25 mouse cellular contexts compared by ENCODE assay signal in genomic region chr17:70613897-70614296, GRCm38 (mm10).
"Had no signal": no experiment of that assay in that cellular context is flagged by ENCODE, and none has a peak within 500 bp of the region (broad histone marks: within the 10 kb centered on the region; RNA-seq: fewer than 3 reads in every experiment).

No protein-coding gene starts in this region.

- H3K4me1 ChIP-seq: kidney, embryonic 15.5 days; limb, embryonic 10.5 days; limb, embryonic 13.5 days; liver, embryonic 12.5 days; liver, embryonic 15.5 days; midbrain, embryonic 12.5 days; midbrain, embryonic 15.5 days; neural tube, embryonic 12.5 days; neural tube, embryonic 15.5 days; stomach, embryonic 15.5 days had no signal

- H3K27ac ChIP-seq: kidney, embryonic 15.5 days; left cerebral cortex, adult 2 months; limb, embryonic 10.5 days; limb, embryonic 13.5 days; liver, embryonic 12.5 days; liver, embryonic 15.5 days; macrophage; midbrain, embryonic 12.5 days; midbrain, embryonic 15.5 days; neural tube, embryonic 12.5 days; neural tube, embryonic 15.5 days; stomach, embryonic 15.5 days had no signal

- ATAC-seq: intestine, postnatal 0 days; liver, embryonic 12.5 days had no signal

- H3K4me3 ChIP-seq: kidney, embryonic 15.5 days; left cerebral cortex, adult 2 months; limb, embryonic 10.5 days; limb, embryonic 13.5 days; liver, embryonic 12.5 days; liver, embryonic 15.5 days; midbrain, embryonic 12.5 days; midbrain, embryonic 15.5 days; neural tube, embryonic 12.5 days; neural tube, embryonic 15.5 days; stomach, embryonic 15.5 days had no signal

- DNase-seq: kidney, adult 8-10 months; kidney, postnatal 14 days; kidney, postnatal 4 days; layer of hippocampus, adult 9-11 months; layer of hippocampus, postnatal 36 days; liver; lung, adult 18-20 months; lung, postnatal 14 days; retina, postnatal 1 day; right cerebral cortex, postnatal 4 days; thymus, adult 18-20 months; thymus, postnatal 36 days had no signal

- H3K9me3 ChIP-seq: kidney, embryonic 15.5 days; limb, embryonic 10.5 days; limb, embryonic 13.5 days; liver, embryonic 12.5 days; liver, embryonic 15.5 days; midbrain, embryonic 12.5 days; midbrain, embryonic 15.5 days; neural tube, embryonic 12.5 days; neural tube, embryonic 15.5 days; stomach, embryonic 15.5 days had no signal

- H3K36me3 ChIP-seq: kidney, embryonic 15.5 days; limb, embryonic 10.5 days; limb, embryonic 13.5 days; liver, embryonic 12.5 days; liver, embryonic 15.5 days; midbrain, embryonic 12.5 days; midbrain, embryonic 15.5 days; neural tube, embryonic 12.5 days; neural tube, embryonic 15.5 days; stomach, embryonic 15.5 days had no signal

- H3K9ac ChIP-seq: kidney, embryonic 15.5 days; limb, embryonic 13.5 days; liver, embryonic 12.5 days; liver, embryonic 15.5 days; midbrain, embryonic 12.5 days; midbrain, embryonic 15.5 days; neural tube, embryonic 12.5 days; neural tube, embryonic 15.5 days; stomach, embryonic 15.5 days had no signal

- H3K4me2 ChIP-seq: kidney, embryonic 15.5 days; limb, embryonic 13.5 days; liver, embryonic 12.5 days; liver, embryonic 15.5 days; midbrain, embryonic 12.5 days; midbrain, embryonic 15.5 days; neural tube, embryonic 12.5 days; neural tube, embryonic 15.5 days; stomach, embryonic 15.5 days had no signal

- H3K27me3 ChIP-seq: kidney, embryonic 15.5 days; limb, embryonic 13.5 days; liver, embryonic 12.5 days; liver, embryonic 15.5 days; midbrain, embryonic 12.5 days; midbrain, embryonic 15.5 days; neural tube, embryonic 12.5 days; neural tube, embryonic 15.5 days; stomach, embryonic 15.5 days had no signal
